Mouse (Mus musculus) gastrocnemius, postnatal 36 days (tissue): ENCODE results near the gene Siah3. TPM values are rescaled to one million over a fixed set of nuclear protein-coding genes. Genes with fewer than 3 reads are reported as not detected.
"Not testable (repeated sequence)": the region's sequence is repeated elsewhere in the genome, so short reads cannot be mapped to it uniquely, and the experiment has no call there.

Experiments
- DNase-seq, 2 experiments: peaks; one replicate each; pipeline ENCODE4 v3.0.0; 2022
- intact Hi-C: fragments of 180-260 bp; cut with DNase I; formaldehyde crosslinking; loops from one replicate; pipeline ENCODE4 v1.15.1; 2025
- long read RNA-seq, 2 experiments: library from polyadenylated mRNA; stranded (forward); transcript quantifications; one replicate each; pipeline ENCODE4 v2.0.0; 2021
- total RNA-seq, 2 experiments: library from RNA; stranded (reverse); gene quantifications; 2 replicates each; pipeline ENCODE4 v1.2.3; 2021

Siah3 gene
- not detected for total RNA-seq
- long read RNA-seq, experiment 1 = 0 reads
- long read RNA-seq, experiment 2 = 0 reads

DNA sequence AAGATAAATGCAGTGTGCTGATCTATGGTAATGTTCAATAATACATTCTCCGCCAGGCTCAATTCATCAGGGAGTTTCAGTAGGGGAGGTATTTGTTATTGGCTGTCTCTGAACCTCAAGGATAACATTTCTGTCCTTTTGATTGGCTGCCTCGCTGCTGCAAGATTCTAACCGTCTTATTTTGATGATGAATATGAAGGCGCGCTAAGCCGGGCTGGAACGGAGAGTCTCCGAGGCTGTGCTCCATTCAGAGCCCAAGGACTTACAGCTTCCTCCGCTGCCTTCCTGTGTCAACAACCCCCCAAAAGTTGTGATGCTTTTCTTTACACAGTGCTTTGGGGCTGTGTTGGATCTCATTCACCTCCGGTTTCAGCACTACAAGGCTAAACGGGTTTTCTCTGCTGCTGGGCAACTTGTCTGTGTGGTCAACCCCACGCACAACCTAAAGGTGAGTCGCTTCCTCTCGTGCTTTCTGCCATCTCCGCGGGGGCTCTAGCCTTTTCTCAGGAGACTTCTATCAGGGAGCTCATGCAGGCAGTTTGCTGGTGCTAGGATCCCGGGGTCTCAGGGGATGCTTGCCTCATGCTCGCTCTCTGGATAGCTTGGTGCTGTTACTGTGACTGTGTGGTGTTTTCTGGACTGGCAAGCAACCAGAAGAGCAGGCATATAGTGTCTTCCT is at the start of gene Siah3:
Gene Siah3 (plus strand): TSS at position 240 of the 679 bp plus-strand sequence.
- no peak for DNase-seq
- intact Hi-C loops = no loop called here

DNA sequence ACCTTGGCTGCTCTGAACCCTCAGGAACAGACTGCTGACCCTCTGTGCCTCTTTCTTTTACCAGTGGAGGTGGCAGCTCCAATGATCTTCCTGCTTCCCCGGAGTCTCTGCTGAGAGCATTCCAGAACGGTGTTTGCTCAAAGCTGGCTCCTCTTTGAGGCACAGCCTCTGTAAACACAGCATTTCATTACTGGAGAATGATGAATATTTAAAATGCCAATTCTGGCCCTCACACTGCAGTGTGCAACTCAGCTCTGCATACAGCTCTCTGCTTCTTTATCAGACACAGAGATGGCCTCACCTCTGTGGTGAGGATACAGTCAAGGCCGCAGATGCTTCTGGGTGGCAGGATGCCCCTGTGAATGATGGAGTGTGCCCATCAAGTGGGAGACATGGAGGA is 46.0 kb upstream of the Siah3 start:
- intact Hi-C loops = no loop called here
- DNase-seq = no peak

DNA sequence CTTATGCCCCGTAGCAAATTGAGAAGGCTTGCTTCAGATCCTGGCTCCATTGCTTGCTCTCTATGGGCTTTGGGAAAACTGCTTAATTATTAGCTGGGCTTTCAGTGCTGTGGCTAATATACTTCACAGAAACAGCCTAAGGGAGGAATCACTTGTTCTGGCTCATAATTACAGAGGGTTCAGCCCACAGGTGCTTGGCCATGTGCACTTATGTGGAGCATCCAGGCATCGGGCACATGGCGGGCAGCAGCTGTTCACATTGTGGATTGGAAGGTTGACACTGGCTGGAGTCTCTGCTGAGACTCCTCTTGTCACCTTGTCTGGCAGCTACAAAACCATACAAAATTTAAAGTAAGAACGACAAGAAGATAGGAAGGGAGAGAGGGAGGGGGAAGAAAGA is 45.4 kb upstream of the Siah3 start:
- DNase-seq = no peak
- intact Hi-C loops = no loop called here

DNA sequence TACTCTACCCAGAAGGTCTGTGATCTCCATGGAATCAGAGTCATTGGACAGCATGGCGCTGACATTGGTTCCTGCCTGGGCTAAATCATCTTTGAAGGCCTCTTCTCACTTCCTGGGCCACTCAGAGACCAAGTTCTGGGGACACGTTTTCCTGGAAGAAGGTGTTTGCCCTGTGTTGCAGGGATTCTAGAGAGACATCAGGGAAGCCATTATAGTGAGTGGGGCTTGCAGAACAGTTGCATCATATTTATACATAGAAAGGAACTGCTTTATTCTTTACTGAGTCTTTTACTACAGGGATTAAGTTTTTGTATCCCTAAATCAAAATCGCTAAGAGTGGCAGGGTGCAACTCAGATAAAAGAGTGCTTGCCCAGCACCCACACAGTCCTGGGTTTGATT is 37.1 kb upstream of the Siah3 start:
- no peak for DNase-seq
- intact Hi-C loops = no loop called here

DNA sequence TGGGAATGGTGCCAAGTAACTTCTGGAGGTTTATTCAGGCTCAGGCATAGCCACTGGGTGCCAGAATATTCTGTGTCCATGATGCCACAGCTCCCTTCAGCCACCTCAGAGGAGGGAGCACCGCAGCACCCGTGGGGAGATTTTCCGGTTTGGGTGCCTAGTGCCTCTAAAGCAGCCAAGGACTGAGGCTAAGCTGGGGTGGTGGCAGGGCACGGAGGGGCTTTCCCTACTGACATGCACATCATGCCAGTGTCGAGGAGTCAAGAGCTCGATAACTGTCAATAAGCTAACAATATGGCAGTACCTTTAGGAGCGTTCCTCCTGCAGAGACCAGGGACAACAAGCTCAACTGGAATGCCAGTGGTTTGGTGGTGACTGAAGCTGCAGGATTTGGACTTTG is 35.9 kb upstream of the Siah3 start:
- no peak for DNase-seq
- intact Hi-C loops = no loop called here

DNA sequence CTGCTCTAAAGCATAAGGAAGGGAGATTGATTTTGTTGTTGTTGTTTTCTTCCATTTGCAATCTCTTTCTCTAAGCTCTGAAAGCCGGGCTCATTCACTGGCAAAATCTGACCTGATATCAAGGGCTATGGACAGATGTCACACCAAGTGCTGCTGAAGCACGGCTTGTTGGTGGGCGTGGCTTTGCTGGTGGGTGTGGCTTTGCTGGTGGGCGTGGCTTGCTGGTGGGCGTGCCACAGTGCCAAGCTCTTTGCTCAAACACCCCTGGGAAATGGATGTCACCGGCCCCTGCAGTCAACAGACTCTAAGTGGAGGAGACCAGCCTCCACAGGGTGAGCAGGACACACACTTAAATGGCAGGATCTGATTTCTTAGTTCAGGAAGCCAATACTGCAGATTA is 35.0 kb upstream of the Siah3 start:
- DNase-seq = no peak
- intact Hi-C loops = no loop called here

DNA sequence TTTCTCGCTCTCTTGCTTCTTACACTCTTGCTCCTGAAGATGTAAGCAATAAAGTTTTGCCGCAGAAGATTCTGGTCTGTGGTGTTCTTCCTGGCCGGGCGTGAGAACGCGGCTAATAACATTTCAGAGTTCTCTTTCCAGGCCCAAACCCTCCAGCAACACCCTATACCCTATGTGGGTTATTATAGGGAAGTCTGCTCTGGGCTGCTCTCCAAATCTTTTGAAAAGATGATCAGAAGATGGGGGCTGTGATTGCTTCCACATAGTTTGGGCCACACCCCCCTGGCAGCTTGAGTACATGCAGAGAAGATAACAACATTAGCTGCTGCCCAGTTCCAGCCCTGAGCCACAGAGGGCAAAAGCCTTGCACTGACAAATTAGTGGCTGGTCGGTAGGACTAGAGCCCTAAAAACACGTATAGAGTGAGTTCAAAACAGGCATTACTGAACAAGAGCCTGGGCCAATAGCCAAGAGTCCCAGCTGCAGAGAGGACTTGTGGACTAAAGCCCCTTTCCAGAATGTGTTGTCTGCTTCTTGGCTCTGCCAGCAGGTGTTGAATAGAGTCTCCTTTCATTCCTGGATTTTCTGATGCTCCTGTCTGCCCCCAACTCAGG is 24.5 kb upstream of the Siah3 start:
- DNase-seq = no peak
- intact Hi-C loops = no loop called here

DNA sequence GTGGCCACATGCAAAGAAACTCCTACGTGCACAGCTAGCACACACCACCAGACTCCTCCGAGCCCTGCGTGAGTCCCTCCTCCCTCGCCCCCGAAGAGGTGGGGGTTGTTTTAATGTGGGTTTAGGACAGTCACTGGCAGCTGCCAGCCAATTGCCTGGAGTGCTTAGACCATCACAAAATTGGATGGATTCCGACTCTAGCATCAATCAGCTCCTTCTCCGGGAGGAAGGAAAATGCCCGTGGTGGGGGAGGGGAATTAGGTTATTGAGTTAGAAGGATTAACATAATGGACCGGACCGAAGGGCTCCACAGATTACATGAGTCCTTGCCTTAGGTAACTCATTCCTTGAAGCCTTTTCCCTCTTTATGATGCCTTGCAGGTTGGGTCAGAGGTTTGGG is 22.9 kb upstream of the Siah3 start:
- intact Hi-C loops = no loop called here
- DNase-seq = no peak

DNA sequence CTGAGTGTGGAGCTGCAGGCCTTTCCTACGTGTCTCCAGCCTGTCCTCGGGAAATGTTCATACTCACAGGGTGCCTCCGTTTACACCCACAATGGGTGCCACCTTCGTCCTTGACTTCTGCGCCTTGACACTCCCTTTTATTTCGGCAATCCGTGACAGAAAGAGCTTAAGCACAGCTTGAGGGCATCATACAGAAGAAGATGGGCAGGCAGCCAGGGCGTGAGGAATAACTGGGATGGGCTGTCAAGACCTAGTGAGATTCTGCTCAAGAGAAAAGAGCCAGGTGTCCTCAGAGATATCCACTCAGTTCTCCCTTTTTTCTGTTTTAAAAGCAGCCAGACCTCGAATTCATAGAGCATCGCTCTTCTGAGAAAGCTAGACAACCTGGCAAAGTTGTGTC is 21.2 kb upstream of the Siah3 start:
- no peak for DNase-seq
- intact Hi-C loops = no loop called here

DNA sequence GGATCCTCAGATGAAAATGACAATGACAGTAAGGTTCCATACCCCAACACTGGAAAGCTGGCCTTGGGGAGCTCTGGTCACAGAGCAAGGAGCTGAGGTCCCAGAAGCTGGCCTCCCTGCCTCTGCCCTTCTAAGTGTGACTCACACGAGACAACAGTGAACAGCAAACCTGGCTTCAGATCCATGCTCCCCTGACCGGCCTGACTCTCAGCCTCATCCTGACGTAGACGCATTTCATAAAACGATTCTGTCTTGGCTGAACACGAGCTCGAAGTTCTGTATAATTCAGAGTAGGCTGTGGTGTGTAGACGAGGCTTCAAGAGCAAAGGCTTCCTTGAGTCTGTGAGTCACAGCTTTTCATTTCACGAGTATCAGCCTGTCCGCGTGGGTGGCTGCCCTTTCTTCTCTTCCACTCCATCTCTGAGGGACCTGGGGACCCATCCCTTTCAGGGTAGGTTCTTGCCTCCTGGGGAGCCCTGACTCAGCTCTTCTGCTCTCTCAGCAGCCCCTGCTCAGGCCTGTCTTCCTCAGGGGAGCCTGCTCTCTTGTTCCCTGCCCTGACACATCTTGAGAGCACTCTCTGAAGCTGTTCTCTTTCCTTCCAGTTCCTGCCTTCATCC is 11.2 kb upstream of the Siah3 start:
- intact Hi-C loops = no loop called here

DNA sequence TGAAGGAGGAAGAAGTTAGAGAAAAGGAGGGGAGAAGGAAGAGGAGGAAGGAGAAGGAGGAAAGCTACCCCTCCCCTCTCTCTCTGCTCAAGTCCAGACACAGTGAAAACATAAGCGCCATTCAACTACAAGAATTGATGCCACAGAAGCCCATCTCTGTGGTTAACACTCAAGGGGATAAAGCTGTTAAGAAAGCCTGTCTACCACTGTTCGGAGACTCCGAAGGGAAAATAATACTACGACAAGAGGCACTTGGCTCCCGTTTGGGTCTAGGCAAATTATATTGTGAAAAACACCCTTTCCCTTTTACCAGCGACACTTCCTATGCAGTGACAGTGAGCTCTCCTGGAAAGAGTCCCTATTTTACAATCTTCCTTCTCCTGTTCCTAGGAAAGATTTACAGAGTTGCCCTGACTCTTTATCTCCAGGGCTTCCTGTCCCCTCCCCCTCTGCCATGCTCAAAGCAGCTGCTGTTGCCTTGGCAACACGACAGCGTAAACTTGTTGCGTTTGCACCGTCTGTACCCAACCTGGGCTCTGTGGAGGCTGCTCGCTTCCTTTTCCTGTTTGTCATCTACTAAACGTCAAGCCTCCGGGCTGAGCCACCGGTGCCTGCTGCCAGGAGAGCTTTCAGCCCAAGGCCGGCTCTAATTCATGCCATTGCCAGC is 10.4 kb upstream of the Siah3 start:
- peak in 1 of 2 experiments; percentile 13 for DNase-seq
- intact Hi-C loops = no loop called here

More for the DNA sequence above, 11.2 kb upstream of the Siah3 start:
- no peak for DNase-seq

DNA sequence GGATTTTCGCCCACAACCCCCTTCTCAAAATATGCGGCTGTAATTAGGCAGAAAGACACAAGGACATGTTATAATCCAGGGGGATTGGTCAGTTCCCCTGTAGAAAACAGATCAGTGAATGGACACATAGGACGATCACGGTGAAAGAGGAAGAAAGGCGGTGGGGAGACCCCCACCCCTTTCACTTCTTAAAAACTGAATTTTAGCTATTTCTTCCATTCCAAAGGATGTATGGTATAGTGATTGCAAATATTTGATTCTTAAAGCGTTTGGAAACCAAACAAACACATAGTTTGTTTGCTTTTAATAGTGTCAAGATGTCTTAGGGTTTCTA is 9.9 kb upstream of the Siah3 start:
- DNase-seq = no peak
- intact Hi-C loops = no loop called here

DNA sequence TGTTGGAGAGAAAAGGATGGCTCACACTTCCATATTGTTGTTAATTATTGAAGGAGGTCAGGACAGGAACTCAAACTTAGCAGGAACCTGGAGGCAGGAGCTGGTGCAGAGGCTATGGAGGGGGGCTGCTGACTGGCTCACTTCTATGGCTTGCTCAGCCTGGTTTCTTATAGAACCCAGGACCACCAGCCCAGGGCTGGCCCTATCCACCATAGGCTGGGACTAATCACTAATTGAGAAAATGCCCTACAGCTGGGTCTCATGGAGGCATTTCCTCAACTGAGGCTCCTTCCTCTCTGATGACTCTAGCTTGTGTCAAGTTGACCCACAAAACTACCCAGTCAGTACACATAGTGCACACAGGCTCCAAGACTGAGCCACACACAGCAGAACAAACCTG is 9.5 kb upstream of the Siah3 start:
- DNase-seq, intact Hi-C loops: not testable (repeated sequence)

DNA sequence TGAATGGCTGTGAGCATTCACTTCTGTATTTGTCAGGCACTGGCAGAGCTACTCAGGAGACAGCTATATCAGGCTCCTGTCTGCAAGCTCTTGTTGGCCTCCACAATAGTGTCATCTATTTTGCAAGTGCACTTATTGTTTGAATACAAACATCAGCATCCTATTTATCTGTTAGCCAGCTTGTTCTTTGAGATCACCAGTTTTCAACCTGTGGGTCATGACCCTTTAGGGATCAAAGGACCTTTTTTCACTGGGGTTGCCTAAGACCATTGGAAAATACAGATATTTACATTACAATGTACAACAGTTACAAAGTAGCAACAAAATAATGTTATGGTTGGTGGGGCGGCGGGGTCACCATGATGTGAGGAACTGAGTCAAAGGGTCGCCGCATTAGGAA is 1.9 kb upstream of the Siah3 start:
- intact Hi-C loops = no loop called here

DNA sequence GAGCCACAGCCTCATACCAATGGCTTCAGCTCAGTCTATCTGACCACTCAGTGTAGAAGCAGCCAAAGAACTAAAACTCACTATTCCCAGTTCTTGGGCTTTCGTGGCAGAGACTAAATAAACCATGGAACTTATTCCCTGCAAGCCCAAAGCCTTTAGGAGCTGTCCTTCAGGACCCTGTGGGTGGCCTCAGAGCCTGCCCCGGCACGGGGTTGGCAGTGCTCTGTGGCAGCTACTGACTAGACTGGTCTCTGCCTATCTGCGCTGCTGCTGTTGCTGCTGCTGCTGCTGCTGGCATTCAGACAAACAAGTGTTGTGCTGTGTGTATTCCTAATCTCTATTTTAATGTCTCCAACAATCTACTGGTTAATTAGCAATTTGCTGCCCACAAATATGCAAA is 1.1 kb upstream of the Siah3 start:
- DNase-seq = no peak
- intact Hi-C loops = no loop called here

More for the DNA sequence above, 1.9 kb upstream of the Siah3 start:
- no peak for DNase-seq

DNA sequence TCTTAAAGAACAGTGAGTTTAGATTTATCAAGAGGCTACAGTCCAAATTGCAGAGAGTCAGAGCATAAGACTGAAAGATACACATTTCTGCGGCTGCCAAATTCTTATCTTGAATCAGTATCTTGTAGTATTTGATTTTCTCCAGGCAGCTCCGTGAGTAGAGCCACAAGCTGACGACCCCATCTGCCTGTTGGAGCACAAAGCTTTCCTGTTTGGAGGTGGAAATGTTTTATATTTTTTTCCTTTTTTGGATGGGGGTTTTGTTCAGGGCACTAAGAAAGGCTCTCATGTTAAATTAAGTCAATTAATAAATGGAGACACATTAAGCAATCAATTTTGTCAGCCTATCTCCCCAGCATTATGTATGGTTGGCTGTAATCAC is 430 bp upstream of the Siah3 start:
- no peak for DNase-seq

DNA sequence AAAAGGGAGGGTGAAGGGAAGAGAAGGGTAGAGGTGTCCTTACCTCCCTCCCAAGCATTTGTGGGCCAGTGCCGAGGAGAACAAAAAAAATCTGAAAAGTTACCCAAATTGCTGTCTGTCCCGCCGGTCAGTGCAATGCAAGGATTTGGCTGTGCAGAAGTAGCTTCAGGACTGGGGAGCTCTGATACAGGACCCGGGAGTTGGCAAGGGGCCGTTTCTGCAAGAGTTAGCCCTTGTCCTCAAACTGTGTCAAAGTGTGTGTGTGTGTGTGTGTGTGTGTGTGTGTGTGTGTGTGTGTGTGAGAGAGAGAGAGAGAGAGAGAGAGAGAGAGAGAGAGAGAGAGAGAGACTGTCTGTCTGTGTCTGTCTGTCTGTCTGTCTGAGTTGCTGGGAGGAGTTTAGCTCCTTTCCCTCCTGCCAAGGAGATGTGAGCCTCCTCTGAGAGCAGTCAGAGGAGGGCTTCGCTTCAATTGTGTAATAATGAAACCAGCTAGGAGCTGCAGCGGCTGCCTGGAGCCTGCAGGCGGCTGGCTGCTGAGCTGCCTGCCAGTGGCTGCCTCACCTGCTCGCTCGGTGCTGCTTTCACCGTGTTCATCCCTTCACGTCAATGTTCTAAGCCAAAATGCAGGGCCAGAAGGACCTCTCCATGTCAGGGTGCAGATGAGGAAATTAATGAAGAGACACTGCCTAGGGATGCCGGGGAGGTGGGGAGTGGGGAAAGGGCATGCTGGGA is 873 bp downstream of the Siah3 start:
- intact Hi-C loops = no loop called here
- DNase-seq = no peak

More for the DNA sequence above, 430 bp upstream of the Siah3 start:
- intact Hi-C loops = no loop called here

DNA sequence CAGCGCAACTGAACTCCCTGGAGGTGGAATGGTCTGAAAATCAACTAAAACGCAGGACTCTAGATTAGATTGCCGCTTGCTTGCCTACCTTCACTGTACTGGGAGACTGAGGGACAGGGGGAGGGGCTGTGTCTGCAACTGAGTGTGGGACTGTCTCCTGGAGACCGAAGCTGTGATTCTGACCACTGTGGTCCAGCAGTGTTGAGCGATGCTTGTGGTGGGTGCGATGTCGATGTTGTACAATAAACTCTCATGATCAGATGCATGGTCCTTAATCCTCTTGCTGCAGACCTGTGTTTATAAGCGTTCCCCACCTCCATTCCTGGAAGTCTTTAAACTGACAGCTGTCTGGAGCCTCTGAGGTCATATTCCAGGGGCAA is 1.4 kb downstream of the Siah3 start:
- no peak for DNase-seq
- intact Hi-C loops = no loop called here

DNA sequence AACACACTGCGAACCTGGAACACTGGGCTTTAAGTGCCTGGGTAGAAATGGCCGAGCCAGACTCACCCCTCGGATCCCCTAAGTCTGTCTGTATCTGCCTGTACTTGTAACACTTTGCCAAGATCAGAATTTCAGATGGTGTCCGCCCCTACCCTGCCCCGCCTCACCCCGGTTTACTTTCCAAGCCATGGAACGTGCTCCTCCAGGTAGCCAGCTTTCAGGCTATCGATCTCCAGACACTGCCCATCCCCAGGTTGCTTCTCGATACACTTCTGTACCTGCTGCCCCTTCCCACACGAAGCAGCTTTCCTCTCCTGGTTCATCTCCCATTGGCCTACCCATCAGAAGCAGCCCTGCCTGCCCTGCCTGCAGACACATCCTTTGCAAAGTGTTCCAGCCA is 3.6 kb downstream of the Siah3 start:
- intact Hi-C loops = no loop called here

DNA sequence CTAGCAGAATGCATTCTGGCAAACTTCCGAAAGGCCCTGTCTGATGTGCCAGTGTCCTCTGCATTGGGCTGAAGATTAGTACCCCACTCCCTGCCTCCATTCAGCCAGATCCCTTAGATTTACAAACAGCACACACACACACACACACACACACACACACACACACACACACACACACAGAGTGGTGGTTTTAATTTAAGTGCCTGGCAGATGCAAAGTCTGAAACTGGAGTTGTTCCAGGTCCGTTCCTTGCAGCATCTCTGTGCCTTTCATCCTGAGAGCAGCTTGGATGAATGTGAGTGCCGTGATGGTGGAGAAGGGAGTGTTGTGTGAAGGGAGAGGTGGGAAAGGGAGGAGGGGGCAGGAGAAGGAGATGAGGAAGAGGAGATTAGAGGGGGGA is 4.2 kb downstream of the Siah3 start:
- DNase-seq = no peak
- intact Hi-C loops = no loop called here

More for the DNA sequence above, 3.6 kb downstream of the Siah3 start:
- DNase-seq = no peak

DNA sequence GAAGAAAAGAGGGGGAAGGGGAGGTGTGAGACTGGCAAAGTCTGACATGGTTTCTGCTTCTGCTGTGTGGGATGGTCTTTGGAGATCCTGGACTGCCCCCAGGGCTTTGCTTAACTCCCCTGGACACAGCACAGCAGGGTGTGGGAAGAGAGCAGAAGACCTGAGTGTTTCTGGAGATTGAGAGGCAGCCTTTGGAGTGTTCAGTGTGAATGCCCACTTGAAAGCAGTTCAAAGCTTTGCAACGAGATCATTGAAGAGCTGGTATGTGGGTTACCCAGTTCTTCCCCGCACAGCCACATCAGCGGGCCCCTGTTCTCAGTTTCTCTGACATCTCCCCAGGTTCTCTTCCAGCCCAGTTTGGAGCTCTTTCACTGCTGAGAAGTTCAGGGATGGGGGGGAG is 4.7 kb downstream of the Siah3 start:
- intact Hi-C loops = no loop called here
- DNase-seq = no peak
